Mouse (Mus musculus) small intestine, adult 2 months (tissue): ENCODE measurements around the gene Ccnj. TPM values are rescaled to one million over a fixed set of nuclear protein-coding genes. Genes with fewer than 3 reads are reported as not detected.

Source experiments
- H3K27ac ChIP-seq: fragments of 200-500 bp; 2 replicates; pipeline ENCODE4 v1.5.1; 2012; ENCODE audit warnings: low read depth, low read length, control low read depth, inconsistent platforms; ENCODE audit not compliant: insufficient read depth
- H3K27me3 ChIP-seq: fragments of 200-500 bp; 2 replicates; pipeline ENCODE4 v1.6.1; 2012; ENCODE audit warnings: mild to moderate bottlenecking, moderate library complexity, low read length, inconsistent platforms; ENCODE audit not compliant: control insufficient read depth, insufficient read depth
- H3K36me3 ChIP-seq: fragments of 200-500 bp; 2 replicates; pipeline ENCODE4 v1.6.1; 2012; ENCODE audit warnings: mild to moderate bottlenecking, low read length, control low read depth, inconsistent platforms; ENCODE audit not compliant: control insufficient read depth, insufficient read depth
- H3K4me1 ChIP-seq: fragments of 200-500 bp; 2 replicates; pipeline ENCODE4 v1.6.1; 2012; ENCODE audit warnings: low read length, inconsistent platforms, mixed read lengths; ENCODE audit not compliant: control insufficient read depth, insufficient read depth, insufficient read length
- H3K4me3 ChIP-seq: fragments of 200-500 bp; 2 replicates; pipeline ENCODE4 v1.5.1; 2012; ENCODE audit warnings: low read depth, mild to moderate bottlenecking, control low read depth, inconsistent platforms, low read length, moderate library complexity
- CTCF ChIP-seq: fragments of 200-500 bp; IDR thresholded peaks from 2 replicates; pipeline ENCODE4 v1.5.1; 2012; ENCODE audit warnings: low read depth, mild to moderate bottlenecking, control low read depth, inconsistent platforms, low read length, moderate library complexity, mixed read lengths; ENCODE audit not compliant: insufficient replicate concordance, insufficient read length; ENCODE audit errors: extremely low read depth
- POLR2A ChIP-seq: fragments of 200-500 bp; IDR thresholded peaks from 2 replicates; pipeline ENCODE4 v1.6.1; 2012; ENCODE audit warnings: low read depth, mild to moderate bottlenecking, control low read depth, inconsistent platforms, low read length, moderate library complexity
- WGBS: fragments of 180-500 bp; shearing (Covaris S2); methylation state at CpG from one replicate; pipeline ENCODE4 v1.1.7; 2018; 5-methylcytosine and 5-hydroxymethylcytosine counted together
- polyA plus RNA-seq: library from polyadenylated mRNA; depleted of rRNA; stranded (reverse); fragments of >200 nt; gene quantifications from 2 replicates; pipeline ENCODE4 v1.2.3, GENCODE M21; 2012

The Ccnj gene
- polyA plus RNA-seq, 1 experiment: 5.9 TPM

DNA sequence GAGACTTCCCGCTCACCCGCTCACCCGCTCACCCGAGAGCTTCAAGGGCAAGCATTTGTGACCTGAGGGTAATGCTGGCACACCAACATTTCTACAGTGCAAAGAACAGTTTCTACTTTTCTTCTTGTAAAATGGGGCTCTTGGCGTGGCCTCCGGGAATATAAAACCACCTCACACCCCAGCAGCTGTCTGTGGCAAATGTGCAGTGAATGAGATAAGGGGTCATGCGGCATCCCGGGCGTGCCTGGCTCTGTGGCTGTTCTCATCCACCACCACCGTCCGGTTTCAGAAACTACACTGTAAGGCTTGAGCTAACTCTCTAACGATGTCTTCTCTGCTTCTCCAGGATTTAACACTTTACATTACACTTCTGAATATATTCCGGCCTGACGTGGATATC is 17.7 kb upstream of the Ccnj start:
- H3K27me3 ChIP-seq: no peaks in the 10 kb centered on the region
- TF ChIP-seq POLR2A (no peak), CTCF (no peak)
- no peak overlapping the region for H3K27ac ChIP-seq
- H3K4me1 ChIP-seq: no peaks in the 10 kb centered on the region
- H3K4me3 ChIP-seq: no peak overlapping the region
- no peaks in the 10 kb centered on the region for H3K36me3 ChIP-seq
- 61% methylated on average over 14 of the region's 14 CpGs for WGBS

DNA sequence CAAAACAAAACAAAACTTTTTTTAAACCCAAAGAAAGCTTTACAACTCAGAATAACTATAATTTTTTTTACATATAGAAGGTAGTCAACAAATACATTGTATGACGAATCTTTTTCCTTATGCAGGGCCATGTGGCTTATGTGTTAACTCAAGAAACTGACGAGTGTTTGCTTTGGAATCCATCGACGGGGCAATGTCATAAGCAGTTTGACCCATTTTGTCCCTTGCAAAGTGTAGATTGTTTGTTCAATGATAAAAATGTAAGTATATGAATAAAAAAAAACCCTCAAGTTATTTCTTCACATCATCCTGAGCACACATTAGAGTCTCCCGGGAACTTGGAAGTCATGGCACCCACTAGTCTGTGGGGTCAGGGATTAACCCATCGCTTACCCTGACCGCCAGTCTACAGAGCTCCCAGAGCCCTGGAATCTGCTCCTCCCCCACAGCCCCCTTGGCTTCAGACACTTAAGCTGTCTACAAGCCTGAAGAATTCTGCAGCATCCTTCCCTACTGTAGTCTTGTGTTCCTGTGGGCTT is 15.4 kb upstream of the Ccnj start:
- no peak for TF ChIP-seq POLR2A
- no peak for TF ChIP-seq CTCF
- WGBS: 72% methylated on average over 7 of the region's 7 CpGs
- H3K27ac ChIP-seq: no peak overlapping the region
- H3K4me1 ChIP-seq: no peaks in the 10 kb centered on the region; the same call in 1 of the 2 replicates
- H3K4me3 ChIP-seq: no peak overlapping the region
- no peaks in the 10 kb centered on the region for H3K36me3 ChIP-seq
- H3K27me3 ChIP-seq: no peaks in the 10 kb centered on the region

DNA sequence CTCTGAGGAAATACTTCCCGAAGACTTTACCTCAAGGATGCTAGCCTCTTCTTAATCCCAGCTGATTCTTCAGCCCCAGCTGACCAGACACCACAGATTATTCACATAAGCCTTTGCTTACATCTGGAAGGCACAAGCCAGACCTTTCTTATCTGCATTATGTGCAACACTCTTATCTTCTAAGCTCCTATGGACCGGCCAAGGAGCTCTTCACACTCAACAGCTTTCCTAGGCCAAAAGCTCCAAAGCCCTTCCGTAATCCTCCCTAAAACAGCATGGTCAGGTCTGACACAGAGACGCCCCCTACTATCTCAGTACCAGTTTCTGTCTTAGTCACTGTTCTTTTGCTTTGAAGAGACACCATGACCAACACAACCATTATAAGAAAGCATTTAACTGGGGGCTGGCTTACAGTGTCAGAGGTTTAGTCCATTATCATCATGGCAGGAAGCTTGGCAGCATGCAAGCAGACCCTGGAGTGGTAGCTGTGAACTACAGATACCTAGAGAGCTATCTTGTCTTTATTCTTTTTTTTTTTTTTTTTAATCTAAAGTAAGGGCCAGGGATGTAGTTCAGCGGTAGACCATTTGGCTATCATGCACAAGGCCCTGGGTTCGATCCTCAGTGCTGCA is 13.1 kb upstream of the Ccnj start:
- Histone ChIP-seq H3K27ac (no peak overlapping the region), H3K4me3 (no peak overlapping the region)
- 83% methylated on average over 6 of the region's 6 CpGs for WGBS

DNA sequence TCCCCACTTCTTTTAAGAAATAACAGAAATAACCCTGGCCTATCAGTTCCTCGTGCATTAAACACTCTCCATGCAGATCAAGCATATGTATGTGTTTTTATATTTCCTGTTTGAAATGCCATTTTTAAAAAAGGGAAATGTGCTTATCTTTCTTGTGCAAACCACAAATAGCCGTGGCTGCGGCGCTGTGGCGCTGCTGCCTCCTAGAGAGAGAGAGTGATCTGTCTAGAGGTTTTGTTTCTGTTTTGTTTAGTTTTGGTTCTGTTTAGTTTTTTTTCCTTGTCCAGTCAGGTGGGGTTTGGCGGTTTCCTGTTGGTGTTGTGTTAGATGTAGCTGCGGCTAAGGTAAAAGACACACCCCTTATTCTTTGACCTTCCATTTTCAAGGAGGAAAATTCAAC is 12.3 kb upstream of the Ccnj start:
- no peak overlapping the region for H3K27ac ChIP-seq
- 12% methylated on average over 7 of the region's 7 CpGs for WGBS
- TF ChIP-seq CTCF (peak; percentile 7; the same call in 1 of the 2 replicates), POLR2A (no peak)
- no peak overlapping the region for H3K4me3 ChIP-seq
- no peaks in the 10 kb centered on the region for H3K27me3 ChIP-seq
- no peaks in the 10 kb centered on the region for H3K36me3 ChIP-seq
- H3K4me1 ChIP-seq: no peaks in the 10 kb centered on the region; the same call in 1 of the 2 replicates

More for the DNA sequence above, 13.1 kb upstream of the Ccnj start:
- Histone ChIP-seq H3K27me3 (no peaks in the 10 kb centered on the region), H3K4me1 (no peaks in the 10 kb centered on the region; the same call in 1 of the 2 replicates), H3K36me3 (no peaks in the 10 kb centered on the region)
- no peak for TF ChIP-seq CTCF
- no peak for TF ChIP-seq POLR2A

DNA sequence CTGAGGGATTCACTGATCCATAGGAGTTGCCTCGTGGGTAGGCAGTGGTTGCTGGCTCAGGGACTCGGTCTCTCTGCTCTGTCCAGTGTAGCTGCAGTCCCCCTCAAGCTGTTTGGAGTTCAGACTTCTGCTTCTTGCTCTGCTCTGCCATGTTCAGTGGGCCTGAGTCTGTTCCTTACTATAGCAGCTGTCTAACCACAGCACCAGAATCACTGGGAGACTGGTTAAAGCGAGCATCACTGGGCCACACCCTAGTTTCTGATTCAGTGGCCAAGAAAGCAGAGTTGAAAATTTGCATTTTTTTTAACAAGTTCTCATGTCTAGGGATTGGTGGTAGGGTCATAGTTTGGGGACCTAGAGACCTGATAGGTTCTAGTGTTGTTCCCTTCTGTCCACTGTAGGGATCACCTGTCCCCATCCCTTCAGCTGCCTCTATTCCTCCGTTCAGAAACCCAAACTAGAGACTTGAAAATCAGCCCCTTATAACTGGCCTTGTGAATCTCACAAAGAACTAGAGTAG is 9.7 kb upstream of the Ccnj start:
- TF ChIP-seq CTCF: no peak
- no peak for TF ChIP-seq POLR2A
- 72% methylated on average over 4 of the region's 4 CpGs for WGBS
- no peaks in the 10 kb centered on the region for H3K27me3 ChIP-seq
- H3K27ac ChIP-seq: no peak overlapping the region
- no peaks in the 10 kb centered on the region; the same call in 1 of the 2 replicates for H3K4me1 ChIP-seq
- no peaks in the 10 kb centered on the region for H3K36me3 ChIP-seq
- H3K4me3 ChIP-seq: no peak overlapping the region

DNA sequence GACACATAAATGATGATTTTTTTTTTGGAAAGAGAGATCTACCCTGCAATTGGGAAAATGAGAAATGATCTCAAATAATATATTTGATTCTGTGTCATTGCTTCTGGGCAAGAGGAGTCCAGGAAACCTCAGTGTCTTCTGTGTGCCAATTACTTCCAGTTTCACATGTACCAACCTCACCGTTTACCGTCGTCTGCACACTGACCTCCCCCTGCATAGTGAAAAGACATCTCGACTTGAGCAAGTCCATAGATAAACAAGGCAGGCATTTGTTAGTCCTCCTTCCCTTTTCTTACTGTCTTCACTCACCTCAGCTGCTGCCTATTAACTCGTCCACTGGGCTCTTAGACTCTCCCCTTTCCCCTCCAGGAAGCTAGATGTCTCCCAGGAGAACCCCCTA is 5.4 kb upstream of the Ccnj start:
- Histone ChIP-seq H3K27ac (no peak overlapping the region), H3K4me3 (no peak overlapping the region), H3K36me3 (no peaks in the 10 kb centered on the region), H3K27me3 (0 out of 2 replicates have a peak, but pooled peaks cover 3% of the 10 kb centered on the region), H3K4me1 (no peaks in the 10 kb centered on the region)
- WGBS: 51% methylated on average over 5 of the region's 5 CpGs
- TF ChIP-seq POLR2A: no peak
- TF ChIP-seq CTCF: no peak

DNA sequence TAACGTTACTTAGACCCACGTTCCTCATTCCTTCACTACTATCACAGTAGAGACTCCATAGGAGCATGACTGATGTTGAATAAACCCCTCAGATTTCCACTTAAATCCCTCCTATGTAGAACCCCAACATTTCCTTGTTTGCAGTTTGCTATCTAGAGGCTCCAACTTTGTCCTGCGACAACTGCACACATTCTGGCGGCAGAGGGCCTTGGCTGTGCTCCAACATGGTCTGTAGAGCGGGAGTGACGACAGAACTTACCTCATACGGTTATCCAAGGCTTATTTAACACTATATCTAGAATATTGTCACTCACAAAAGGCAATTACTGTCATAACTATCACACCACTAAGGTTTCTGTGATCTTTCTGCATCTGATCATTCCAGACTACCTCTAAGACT is 4.3 kb upstream of the Ccnj start:
- Histone ChIP-seq H3K4me3 (no peak overlapping the region), H3K27me3 (0 out of 2 replicates have a peak, but pooled peaks cover 3% of the 10 kb centered on the region), H3K4me1 (no peaks in the 10 kb centered on the region), H3K27ac (no peak overlapping the region), H3K36me3 (no peaks in the 10 kb centered on the region)
- WGBS: 35% methylated on average over 7 of the region's 7 CpGs
- TF ChIP-seq CTCF (no peak), POLR2A (no peak)

DNA sequence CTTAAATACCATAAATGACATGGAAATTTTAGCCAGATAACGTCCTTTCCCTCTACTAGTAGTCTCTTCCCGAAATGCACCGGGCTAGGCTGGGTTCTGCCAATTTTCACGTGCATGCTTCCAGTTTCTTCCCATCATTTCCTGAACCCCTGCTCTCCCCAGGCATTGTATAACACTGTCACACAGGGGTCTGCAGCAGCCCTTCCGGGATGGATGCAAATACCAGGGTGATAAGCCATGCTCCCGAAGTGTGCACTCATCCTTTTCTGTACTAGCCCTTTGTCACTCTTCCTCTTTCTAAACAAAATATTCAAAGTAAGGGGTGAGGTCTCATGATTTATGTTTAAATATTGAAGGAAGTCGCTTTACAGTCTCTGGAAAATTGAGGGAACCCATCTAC is 881 bp upstream of the Ccnj start:
- Histone ChIP-seq H3K36me3 (no peaks in the 10 kb centered on the region), H3K4me3 (peak overlapping the region; percentile 78; the same call in 1 of the 2 replicates), H3K4me1 (peaks cover 2% of the 10 kb centered on the region; the same call in 1 of the 2 replicates), H3K27me3 (0 out of 2 replicates have a peak, but pooled peaks cover 3% of the 10 kb centered on the region), H3K27ac (no peak overlapping the region)
- WGBS: 56% methylated on average over 7 of the region's 7 CpGs
- TF ChIP-seq CTCF (no peak), POLR2A (no peak)
